Mouse (Mus musculus): ENCODE results near the gene Sox5.

The Sox5 gene

DNA sequence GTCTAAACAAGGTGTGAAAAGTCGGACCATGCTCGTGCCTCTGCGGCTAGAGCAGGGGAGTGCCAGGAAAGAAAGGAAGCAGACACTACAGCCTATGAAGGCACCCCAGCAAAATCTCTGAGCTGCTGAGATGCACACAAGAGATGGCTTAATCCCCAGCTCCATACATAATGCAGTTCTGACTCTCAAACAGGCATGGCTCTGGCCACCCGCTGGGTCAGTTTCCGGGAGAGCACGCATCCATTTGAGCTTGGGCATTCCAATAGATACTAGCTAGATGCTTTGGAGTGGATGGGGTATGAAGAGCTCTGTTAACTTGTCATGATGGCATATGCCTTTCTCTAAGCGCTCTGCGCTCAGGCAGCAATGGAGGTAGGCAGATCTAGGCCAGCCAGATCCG is 132.9 kb downstream of the Sox5 start:
- no peak for DNase-seq

DNA sequence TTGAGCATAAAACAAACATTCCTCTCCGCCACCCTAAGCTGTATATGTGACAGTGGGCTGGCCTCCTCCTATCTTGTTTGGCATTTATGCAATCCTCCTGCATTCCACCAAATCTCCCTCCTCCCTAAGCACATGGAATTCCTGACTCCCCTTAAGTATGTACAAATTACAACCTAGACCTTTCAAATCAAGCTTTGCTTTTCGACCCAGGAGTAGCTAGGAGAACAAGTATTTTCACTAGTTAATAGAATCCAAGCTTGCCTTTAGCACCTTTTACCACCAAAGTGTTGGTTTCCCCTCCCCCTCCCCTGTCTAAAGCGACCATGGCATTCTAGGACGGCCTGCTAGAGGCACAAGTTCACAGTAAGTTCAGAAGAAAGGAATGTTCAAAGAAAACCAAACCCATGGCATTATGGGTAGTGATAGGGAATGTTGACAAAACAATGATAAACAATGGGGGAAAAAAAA is 133.6 kb downstream of the Sox5 start:
- no peak for DNase-seq

DNA sequence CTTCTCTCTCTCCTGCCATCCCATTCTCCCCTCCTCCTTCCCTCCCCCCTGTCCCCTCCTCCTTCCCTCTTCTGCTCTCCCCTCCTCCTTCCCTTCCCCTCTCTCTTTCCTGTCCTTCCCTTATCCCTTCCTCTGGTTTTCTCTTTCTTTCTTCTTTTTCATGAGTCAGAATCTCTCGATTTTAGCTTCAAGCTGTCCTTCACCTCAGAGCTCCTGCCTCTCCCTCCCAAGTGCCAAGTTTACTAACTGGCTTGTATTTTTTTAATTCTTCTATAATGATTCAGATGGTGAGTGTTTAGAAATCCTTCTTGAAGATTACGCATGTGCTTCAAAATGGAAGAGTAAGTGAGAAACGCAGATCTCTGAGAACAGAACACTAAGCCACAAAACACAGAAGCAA is 135.4 kb downstream of the Sox5 start:
- no peak for DNase-seq

DNA sequence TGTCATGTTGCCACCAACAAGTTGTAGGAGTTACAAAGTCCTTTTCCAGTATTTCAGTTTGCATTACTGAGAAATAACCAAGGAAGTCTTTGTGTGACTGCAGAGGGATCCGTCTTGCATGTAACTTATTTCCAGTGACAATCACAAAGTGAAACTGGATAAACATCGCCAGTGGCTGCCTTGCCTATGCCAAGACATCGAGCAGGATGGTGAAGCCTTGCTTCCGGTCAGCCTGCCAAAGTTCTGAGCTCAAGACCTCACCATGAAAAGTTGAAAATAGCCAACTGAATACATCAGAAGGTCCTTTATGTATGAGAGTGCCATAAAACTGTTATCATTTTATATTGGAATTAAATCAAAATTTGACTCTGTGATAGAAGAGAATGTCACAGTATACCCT is 136.0 kb downstream of the Sox5 start:
- no peak for DNase-seq

DNA sequence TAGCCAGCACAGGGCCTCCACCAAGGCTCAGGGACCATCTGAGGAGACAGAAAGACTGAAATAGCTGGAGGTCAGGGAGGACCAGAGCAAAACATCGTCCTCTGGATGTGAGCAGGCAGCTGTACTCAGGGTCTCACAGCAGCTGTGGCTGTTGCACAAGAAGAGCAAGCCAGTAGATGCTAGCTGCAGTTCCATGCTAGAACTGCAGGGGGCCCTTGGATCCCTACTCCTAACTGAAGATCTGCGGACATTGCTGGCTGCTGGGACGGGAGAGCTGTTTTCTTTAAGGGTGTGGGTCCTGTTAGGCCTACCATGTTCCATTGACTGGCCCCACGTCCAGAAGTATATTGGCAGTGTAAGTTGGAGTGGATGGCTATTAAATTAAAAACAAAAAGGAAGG is 137.1 kb downstream of the Sox5 start:
- no peak for DNase-seq

DNA sequence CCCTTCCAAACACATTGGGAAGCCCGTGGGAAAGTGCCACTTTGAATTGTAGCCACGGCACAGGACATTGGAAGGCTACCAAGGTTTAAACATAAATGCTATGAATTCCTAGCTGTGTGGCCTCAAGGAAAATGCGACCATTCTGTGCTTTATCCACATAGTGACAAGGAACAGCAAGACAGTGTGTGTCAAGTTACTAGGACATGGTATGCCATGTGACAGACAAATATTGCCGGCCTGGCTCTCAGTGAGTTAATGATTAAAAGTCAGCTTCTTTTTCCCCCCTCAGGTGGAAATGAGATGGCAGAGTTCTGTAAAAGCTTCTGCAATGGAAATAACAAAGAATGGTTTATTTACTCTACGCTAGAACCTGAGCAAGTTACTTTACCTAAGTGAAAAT is 138.2 kb downstream of the Sox5 start:
- DNase-seq: no peak

DNA sequence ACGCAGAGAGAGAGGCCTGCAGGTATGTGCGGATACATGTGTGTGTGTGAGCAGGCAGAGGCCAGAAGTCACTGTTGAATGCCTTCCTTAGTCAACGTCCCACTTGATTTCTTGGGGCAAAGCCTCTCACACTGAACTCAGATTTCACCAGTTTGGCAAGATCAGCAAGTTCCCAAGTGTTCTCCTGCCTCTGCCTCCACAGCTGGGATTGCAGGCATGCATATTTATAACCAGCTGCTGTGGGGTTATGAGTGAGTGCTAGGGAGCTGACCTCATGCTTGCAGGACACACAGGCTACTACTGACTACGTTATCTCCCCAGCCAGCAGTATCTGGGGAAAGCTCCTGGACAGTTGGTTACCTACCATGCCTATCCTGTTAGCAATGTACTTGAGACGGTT is 139.9 kb downstream of the Sox5 start:
- DNase-seq: no peak

DNA sequence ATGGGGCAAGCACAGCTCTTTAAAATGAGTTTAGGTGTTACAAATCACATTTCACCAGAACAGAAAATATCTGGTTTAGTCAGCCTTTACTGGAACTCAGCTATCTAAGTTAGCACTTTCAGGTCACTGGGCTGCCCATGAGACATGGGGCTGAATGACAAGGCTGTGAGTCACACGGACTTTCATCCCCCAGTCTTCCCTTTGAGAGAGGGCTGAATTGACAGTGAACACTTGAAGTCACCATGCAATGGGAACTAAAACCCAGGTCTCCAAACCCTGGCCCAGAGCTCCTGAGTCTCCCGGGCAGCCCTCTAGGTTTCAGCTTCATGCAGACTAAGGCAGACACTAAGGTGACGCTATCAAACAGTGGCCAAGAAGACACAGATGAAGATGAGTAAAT is 141.2 kb downstream of the Sox5 start:
- DNase-seq: no peak

DNA sequence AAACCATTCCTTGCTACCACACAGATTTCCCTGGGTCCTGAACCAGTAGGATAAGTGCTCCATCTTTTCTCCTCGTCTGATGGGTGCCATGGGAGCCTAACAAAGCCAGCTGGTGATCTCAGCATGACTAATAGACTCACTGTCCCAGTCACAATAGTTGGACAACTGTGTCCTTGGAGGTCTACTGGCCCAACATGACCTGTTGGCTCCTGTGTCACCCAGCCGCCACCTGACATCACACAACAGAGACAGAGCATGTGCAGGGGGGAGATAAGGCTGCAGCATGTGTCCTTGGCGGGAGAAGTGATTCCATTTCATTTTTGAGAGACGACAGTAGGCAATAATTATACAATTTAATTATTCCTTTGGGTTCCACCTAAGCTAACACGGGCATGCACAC is 143.2 kb downstream of the Sox5 start:
- no peak for DNase-seq

DNA sequence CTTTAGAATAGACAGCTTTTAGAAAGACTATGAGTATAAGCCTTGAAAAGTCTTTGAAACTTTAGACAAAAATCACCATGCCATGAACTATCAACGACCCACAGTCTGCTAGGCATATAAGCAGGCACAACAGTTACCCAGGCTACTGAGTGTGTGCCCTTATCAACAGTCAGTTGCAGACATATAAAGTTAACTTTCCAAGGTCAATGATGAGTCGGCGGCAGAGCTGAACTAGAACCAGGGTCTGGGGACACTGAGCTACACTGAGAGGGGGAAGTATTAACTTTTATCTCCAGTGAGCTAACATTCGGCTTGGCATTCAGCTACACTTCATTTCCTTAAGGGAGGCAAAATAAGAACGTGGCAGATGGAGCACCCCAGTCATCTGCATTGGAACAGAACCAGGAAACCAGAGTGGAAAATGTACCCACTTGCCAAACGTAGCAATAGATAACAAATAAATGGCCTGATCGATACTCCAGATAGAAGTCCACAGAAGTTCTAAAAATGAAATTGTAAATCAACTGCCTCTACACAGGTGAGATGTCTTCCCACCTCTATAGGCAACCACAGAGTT is 154.2 kb downstream of the Sox5 start:
- no peak for DNase-seq

DNA sequence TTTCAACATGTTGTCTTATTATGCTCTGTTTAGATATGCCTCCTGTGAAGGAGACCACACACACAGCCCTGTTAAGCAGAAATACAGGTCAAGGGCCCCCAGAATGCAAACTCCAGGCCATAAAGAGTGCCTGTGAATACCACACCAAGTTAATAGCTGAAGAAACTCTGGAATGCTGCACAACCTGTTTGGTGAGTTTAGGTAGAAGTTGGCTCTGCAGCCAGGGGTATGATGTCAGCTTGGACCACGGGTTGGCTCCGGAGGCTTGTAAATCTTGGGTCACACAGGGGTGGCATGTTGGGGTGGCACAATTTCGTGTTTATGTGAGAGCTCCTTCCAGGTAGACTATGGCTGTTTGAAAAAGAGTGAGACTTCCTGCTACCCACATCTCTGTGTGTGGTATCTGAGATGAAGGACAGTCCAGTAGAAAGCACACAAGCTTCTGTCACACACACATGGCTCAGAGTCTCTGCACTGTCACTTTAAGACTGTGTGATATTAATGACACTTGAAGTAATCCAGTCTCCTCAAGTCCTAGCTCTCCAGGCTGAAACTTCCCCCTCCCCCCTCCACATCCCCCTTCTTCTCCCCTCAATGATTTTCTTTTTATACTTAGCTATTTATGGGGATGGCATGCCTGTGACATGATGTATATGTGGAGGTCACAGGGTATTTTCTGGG is 160.5 kb downstream of the Sox5 start:
- no peak for DNase-seq

DNA sequence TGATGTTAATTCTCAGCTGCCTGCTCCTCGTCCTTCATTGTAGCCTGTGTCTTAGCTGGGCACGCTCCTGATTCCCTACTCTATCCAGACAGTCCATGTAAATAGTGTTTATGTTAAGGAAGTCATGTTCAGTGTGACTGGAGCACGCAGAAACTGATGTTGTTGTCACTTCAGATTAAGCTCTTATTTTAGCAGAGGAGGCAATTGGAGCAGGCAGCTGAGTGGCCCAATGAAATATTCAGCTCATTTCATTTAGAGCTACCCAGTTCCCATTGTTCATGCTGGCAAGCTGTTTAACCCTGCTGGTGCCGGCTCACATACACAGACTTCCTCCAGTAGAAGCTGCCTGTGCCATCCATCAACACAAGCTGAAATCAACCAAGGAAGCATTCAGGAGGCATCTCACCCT is 170.4 kb downstream of the Sox5 start:
- DNase-seq: no peak

DNA sequence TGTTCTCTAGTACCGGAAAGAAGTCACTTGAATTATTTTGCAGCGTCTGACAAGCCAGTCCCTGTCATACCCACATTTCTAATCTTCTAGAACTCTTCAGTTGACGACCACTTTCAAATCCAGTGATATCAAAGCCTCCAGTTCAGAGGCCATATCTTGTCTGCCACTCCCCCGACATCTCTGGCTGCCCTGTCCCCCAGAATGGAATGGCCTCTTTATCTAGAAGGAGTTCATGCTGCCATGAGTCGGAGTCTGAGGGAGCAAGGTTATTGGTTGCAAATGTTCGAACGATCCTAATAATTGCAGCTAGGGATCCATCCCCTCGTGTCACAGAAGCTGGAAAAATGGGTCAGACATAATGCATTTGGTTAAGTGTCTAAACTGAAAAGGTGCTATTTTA is 170.9 kb downstream of the Sox5 start:
- DNase-seq: no peak

DNA sequence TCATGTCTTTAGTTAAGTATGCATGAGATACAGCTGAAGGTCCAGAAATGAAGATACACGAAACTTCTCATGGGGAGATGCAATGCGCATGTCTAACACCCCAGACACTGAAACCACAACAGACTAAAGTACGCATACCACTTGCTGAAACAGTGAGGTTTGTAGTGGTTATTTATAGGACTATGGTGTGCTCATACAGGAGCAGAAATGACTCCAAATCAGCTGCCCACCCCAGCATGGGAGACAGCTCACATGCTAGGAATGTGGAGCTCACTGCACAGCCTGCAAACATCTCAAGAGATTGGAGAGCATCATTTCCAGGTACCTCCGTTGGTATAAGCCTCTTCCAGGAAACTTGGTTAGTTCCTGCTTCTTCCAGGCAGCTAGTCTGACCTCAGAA is 178.9 kb downstream of the Sox5 start:
- no peak for DNase-seq

DNA sequence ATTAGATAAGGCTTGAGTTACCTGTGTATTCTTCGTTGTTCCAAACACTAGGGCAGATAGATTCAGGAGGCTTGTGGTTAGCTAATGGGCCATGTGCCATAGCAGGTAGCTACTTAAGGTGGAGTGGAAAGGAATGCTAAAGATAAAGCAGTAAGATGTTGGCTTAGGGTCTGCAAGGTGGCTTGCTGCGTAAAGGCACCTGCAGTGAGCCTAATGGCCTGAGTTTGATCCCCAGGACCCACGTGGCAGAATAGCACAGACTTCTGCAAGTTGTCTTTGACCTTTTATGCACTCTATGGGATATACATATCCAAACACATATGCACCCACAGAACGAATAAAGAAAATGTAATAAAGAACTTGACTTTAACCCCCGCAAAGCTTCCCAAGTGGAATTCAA is 181.4 kb downstream of the Sox5 start:
- DNase-seq: no peak

DNA sequence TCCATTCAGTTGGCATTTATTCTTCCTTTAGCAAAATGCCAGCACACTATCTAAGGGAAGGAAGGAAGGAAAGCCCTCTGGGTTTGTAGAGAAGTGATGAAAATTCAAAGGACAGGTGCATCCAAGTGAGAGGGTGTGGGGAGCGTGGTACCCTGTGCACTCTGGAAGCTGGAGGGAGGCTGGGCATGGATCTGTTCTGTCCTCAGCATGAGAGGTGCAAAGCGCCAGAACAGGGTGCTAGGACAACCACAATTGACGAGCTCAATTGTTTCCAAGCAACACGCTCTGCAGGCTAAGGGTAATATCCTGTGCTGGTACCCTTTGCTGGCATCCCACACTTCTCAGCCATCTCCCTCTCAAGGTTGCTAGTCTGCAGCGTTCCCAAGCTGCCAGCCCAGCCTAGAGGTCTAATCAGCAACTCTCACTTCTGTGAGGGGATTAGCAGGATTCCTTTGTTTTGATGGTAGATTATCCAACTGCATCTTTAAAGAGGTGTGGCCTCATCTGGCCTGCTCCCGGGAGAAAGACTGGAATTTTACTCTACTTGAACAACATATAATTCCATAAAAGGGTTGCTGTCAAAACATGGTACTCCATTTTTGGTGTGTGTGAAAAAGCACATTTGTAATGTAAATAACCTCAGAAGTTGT is 183.3 kb downstream of the Sox5 start:
- DNase-seq: no peak

DNA sequence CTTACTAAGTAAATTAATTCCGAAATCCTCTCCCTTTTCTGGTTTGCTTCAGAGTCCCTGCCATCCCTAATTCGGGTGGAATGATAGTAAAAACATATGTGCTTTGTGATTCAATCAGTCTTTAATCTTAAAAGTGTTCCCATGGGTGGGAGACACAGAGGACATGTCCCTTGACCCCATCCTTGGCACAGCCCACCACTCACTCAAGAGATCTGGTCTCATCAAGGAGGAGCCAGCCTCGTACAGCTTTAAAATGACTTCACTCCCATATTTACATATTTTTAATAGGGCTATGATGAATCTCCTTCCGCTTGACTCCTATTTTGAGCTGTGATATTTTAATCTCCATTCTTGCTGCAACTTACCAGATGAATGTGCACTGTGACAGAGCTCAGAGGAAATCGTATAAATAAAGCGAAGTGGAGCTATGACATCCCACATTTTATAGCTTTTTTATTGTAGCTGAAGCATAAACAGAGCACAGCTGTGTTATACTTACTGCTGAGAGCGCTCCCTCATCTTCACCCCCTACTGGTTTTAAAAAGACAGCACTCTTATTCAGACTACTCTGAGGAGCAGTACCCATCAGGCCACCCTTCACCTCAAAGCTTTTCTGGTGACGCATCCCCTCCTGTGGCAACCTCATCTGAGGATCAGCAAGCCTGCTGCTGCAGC is 185.1 kb downstream of the Sox5 start:
- DNase-seq: no peak

DNA sequence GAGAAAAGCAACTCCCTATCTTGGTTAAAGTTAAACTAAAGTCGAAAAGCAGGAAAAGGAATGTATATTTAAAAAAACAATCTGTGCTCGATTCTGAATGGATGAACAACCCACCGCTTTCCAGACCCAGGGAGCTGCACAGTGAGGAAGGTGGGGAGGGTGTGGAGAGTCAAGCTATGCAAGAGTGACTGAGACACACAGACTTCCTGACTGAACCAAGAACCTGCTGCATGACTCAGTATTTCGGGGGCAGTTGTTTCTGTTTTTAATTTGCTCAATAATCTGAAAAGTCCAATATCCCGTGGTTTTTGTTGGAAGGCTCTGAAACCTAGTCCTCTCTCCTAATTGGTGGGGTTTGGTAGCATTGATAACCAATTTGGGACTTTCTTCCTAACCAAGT is 196.9 kb downstream of the Sox5 start:
- DNase-seq: no peak

DNA sequence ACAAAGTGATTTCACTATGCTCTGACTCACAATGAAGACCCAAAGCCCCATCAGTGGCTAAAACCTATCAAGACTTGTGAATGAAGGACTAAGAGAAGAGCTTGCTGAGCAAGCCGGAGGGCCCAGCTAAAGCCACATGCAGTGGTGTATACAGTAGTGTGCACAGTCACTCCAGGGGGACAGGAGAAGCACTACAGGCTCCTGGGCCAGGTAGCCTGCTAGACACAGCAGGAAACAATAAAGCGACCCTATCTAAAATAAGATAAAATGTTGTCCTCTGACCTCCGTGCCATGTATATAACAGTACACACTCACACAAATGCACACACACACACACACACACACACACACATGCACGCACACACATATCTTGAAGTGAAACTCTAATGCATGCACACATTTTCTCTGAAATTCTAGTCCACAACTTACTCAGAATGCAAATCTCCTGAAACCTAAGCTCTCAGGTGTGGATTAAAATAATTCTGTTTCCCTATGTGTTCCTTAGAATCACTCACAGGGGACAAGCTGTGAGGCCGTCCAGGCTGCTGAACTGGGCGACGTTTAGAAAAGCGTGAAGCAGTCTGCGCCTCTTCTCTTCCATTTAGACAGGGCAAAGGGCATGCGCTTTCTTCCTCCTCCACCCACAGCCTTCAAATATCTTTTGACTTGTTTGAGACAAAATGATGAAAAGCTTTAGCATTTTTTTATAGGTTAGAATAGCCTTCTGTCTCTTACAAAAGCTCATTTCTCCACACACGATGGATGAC is 197.5 kb downstream of the Sox5 start:
- DNase-seq: no peak

DNA sequence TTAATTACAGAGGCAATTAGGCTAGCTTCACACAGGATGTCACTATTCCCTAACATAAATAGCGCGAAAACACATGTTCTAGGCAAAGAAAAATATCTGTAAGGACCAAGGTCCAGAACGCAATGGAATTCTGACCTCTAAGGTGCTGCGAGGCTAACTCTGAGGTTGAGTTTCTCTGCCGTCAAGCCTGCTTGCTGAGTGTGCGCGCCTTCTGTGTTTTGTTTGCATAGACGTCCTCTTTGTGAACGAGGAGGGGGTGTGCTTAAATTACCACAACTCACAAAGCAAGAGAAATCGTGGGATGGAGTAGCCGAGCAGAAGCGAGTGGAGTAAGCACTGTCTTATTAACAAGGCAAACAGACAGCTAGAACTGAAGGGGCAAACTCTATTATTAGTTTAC is 202.5 kb downstream of the Sox5 start:
- DNase-seq: no peak

DNA sequence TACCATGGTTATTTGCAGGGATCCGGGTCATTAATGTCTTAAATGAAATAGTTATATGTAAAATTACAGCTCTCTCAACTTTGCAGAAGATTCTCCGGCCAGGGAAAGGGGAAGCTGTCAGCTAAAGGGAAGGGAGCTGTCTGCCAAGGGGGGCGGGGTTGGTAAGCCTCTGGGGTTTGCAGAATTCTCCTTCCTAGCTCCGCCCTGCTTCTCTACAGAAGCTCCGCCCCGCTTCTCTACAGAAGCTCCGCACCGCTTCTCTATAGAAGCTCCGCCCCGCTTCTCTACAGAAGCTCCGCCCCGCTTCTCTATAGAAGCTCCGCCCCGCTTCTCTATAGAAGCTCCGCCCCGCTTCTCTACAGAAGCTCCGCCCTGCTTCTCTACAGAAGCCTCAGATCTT is 210.9 kb downstream of the Sox5 start:
- no peak for DNase-seq

DNA sequence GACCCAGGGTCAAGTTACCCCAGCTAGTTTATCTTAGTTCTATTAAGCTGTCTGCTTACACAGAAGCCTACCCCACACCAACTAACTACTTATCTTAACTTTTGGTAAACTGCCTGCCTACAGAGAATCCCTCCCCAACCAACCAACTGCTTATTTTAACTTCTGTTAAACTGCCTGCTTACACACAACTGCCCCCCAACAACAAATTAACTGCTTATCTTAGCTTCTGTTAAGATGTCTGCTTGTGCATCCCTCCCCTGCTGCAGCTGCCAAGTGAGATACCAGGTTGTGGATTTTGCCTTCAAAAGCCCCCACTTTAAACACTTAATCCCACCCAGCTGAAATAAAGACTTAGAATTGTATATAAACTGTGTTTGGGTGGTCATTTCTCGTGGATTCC is 215.9 kb downstream of the Sox5 start:
- no peak for DNase-seq

DNA sequence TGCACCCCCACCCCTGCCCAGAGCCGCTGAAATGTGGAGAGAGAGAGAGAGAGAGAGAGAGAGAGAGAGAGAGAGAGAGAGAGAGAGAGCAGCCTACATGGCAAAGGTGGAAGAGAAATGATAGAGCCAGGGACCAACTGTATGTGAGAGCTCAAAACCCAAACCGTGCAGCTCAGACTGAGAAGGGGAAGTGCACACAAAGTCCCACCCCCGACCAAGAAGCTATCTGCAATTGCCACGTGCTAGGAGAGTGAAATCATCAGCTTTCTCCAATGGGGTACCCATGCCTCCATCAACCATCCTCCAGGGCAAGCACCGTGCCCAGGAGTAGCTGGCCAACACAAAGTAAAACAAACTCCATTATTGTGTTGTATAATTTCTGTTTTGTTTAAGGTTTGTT is 220.1 kb downstream of the Sox5 start:
- DNase-seq: no peak
